Mouse (Mus musculus) neural tube, embryonic 15.5 days (tissue): ENCODE measurements around the gene Tjap1. TPM values are rescaled to one million over a fixed set of nuclear protein-coding genes. Genes with fewer than 3 reads are reported as not detected.

Source experiments
- ATAC-seq: fragments of 200-750 bp; cut with Nextera tagmentation; 2 replicates; pipeline ENCODE4 v1.8.0; 2017; ENCODE audit warnings: mild to moderate bottlenecking, moderate TSS enrichment, moderate library complexity; ENCODE audit not compliant: low FRiP score
- H3K27ac ChIP-seq: fragments of 300-500 bp; sonication (generic); replicated peaks from 2 replicates; pipeline ENCODE4 v1.5.1; 2015; ENCODE audit warnings: mild to moderate bottlenecking, inconsistent platforms
- H3K27me3 ChIP-seq: fragments of 300-500 bp; sonication (generic); replicated peaks from 2 replicates; pipeline ENCODE4 v1.6.1; 2015; ENCODE audit warnings: inconsistent platforms
- H3K36me3 ChIP-seq: fragments of 300-500 bp; sonication (generic); 2 replicates; pipeline ENCODE4 v1.6.1; 2015; ENCODE audit warnings: inconsistent platforms
- H3K4me1 ChIP-seq: fragments of 300-500 bp; sonication (generic); 2 replicates; pipeline ENCODE4 v1.6.1; 2015; ENCODE audit warnings: inconsistent platforms
- H3K4me2 ChIP-seq: fragments of 300-500 bp; sonication (generic); 2 replicates; pipeline ENCODE4 v1.6.1; 2015; ENCODE audit warnings: inconsistent platforms, mild to moderate bottlenecking, moderate library complexity
- H3K4me3 ChIP-seq: fragments of 300-500 bp; sonication (generic); replicated peaks from 2 replicates; pipeline ENCODE4 v1.5.1; 2015; ENCODE audit warnings: mild to moderate bottlenecking, inconsistent platforms
- H3K9ac ChIP-seq: fragments of 300-500 bp; sonication (generic); replicated peaks from 2 replicates; pipeline ENCODE4 v1.6.1; 2015; ENCODE audit warnings: mild to moderate bottlenecking, inconsistent platforms
- H3K9me3 ChIP-seq: fragments of 300-500 bp; sonication (generic); replicated peaks from 2 replicates; pipeline ENCODE4 v1.6.1; 2016; ENCODE audit warnings: inconsistent platforms
- WGBS: fragments of 180-500 bp; shearing (Covaris S2); methylation state at CpG from one replicate; pipeline ENCODE4 v1.1.7; 2015; ENCODE audit warnings: mixed read lengths; 5-methylcytosine and 5-hydroxymethylcytosine counted together
- polyA plus RNA-seq: library from polyadenylated mRNA; unstranded; fragments of >200 nt; fragmentation: Nextera tagmentation; extraction: Ambion mirVana; gene quantifications from 2 replicates; pipeline ENCODE4 v1.2.1, GENCODE M21; 2015

Tjap1 gene
- polyA plus RNA-seq, 1 experiment from 2014 or later, result 28.6 TPM

- Histone ChIP-seq H3K36me3 (peaks cover 40% of the 10 kb centered on the region), H3K9me3 (no peaks in the 10 kb centered on the region), H3K9ac (no peak overlapping the region), H3K4me1 (peaks cover 56% of the 10 kb centered on the region), H3K4me2 (no peak overlapping the region), H3K27me3 (no peaks in the 10 kb centered on the region), H3K27ac (no peak overlapping the region), H3K4me3 (no peak overlapping the region)
- no peak for ATAC-seq
- 89% methylated on average over 7 of the region's 7 CpGs for WGBS
Measured at GRCm38 (mm10) chr17:46251174-46251573, 31.7 kb downstream of the Tjap1 start.

- Histone ChIP-seq H3K27me3 (no peaks in the 10 kb centered on the region), H3K4me1 (peaks cover 40% of the 10 kb centered on the region), H3K9ac (peak overlapping the region; percentile 93), H3K27ac (peak overlapping the region; percentile 89), H3K36me3 (peaks cover 69% of the 10 kb centered on the region), H3K9me3 (no peaks in the 10 kb centered on the region), H3K4me2 (peak overlapping the region; percentile 89), H3K4me3 (peak overlapping the region; percentile 81)
- ATAC-seq, result peak; percentile 43
- 1% methylated on average over 37 of the region's 37 CpGs for WGBS
Measured at GRCm38 (mm10) chr17:46248189-46248522, 34.7 kb downstream of the Tjap1 start.

DNA sequence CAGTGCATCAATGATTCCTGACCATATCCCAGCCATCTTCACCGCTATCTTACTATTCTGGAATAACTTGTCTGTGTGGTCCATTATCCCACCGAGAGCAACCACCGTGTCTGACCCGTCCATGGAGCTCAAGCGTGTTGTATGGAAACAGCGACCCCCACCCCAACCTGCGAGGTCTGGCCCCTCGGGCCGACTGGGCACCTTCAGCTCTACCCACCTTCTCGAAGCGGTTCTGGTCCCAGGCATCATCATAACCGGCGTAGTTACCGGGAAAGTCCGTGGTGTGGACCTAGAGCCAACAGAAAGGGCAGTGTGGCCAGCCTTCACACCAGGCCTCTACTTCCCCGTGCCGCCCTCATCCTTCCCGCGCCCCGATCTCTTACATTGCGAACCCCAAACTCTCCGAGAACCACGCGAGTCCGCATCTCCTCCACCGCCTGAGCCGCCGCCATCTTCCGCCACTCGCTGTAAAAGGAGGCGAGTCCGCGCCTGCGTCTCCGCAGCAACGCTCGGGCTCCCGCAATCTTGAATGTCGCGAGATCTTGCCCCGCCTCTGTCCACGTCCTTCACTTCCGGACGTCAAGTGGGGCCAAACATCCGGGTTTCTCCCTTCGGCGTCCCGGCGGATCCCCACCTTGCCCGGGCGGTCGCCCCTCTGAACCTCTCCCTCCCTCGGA lies 35.2 kb downstream of the Tjap1 start, which contains the start of the genes Polr1c and Yipf3:
Polr1c (minus strand) TSS at position 543 of the 677 bp plus-strand sequence.
Yipf3 (plus strand) TSS at position 569 of the 677 bp plus-strand sequence.
- under 1% methylated on average over 53 of the region's 53 CpGs for WGBS
- peak; percentile 93 for ATAC-seq
- peaks cover 74% of the 10 kb centered on the region for H3K36me3 ChIP-seq
- H3K27me3 ChIP-seq, result no peaks in the 10 kb centered on the region
- peak within 1 kb of the TSS; percentile 89 for H3K4me2 ChIP-seq
- peak within 1 kb of the TSS; percentile 81 for H3K4me3 ChIP-seq
- H3K9ac ChIP-seq, result peak within 1 kb of the TSS; percentile 93
- peaks cover 37% of the 10 kb centered on the region for H3K4me1 ChIP-seq
- no peaks in the 10 kb centered on the region for H3K9me3 ChIP-seq
- peak within 1 kb of the TSS; percentile 89 for H3K27ac ChIP-seq

GRCm38 (mm10) chr17:46244579-46244978 lies 38.2 kb downstream of the Tjap1 start:
- Histone ChIP-seq H3K27ac (no peak overlapping the region), H3K27me3 (no peaks in the 10 kb centered on the region), H3K4me1 (peaks cover 29% of the 10 kb centered on the region), H3K4me2 (no peak overlapping the region), H3K4me3 (no peak overlapping the region), H3K9ac (no peak overlapping the region), H3K9me3 (no peaks in the 10 kb centered on the region), H3K36me3 (peaks cover 76% of the 10 kb centered on the region)
- 67% methylated on average over 10 of the region's 10 CpGs for WGBS
- no peak for ATAC-seq

GRCm38 (mm10) chr17:46243624-46244023 lies 39.2 kb downstream of the Tjap1 start:
- H3K9ac ChIP-seq, result no peak overlapping the region
- H3K4me2 ChIP-seq, result no peak overlapping the region
- peaks cover 79% of the 10 kb centered on the region for H3K36me3 ChIP-seq
- no peak overlapping the region for H3K4me3 ChIP-seq
- H3K27me3 ChIP-seq, result no peaks in the 10 kb centered on the region
- no peak overlapping the region for H3K27ac ChIP-seq
- H3K9me3 ChIP-seq, result no peaks in the 10 kb centered on the region
- WGBS, result 35% methylated on average over 2 of the region's 2 CpGs
- peaks cover 19% of the 10 kb centered on the region for H3K4me1 ChIP-seq
- ATAC-seq, result no peak

- Histone ChIP-seq H3K4me3 (no peak overlapping the region), H3K9ac (no peak overlapping the region), H3K4me2 (no peak overlapping the region), H3K9me3 (no peaks in the 10 kb centered on the region), H3K4me1 (peaks cover 17% of the 10 kb centered on the region), H3K36me3 (peaks cover 83% of the 10 kb centered on the region), H3K27me3 (no peaks in the 10 kb centered on the region), H3K27ac (no peak overlapping the region)
- no peak for ATAC-seq
- 87% methylated on average over 4 of the region's 4 CpGs for WGBS
Measured at GRCm38 (mm10) chr17:46242993-46243392, 39.8 kb downstream of the Tjap1 start.

- WGBS, result 92% methylated on average over 13 of the region's 13 CpGs
- Histone ChIP-seq H3K4me2 (no peak overlapping the region), H3K27ac (no peak overlapping the region), H3K4me1 (peaks cover 17% of the 10 kb centered on the region), H3K27me3 (no peaks in the 10 kb centered on the region), H3K36me3 (peaks cover 89% of the 10 kb centered on the region), H3K9ac (no peak overlapping the region), H3K9me3 (no peaks in the 10 kb centered on the region), H3K4me3 (no peak overlapping the region)
- ATAC-seq, result no peak
Measured at GRCm38 (mm10) chr17:46242274-46242673, 40.6 kb downstream of the Tjap1 start.

GRCm38 (mm10) chr17:46241471-46241870 lies 41.4 kb downstream of the Tjap1 start:
- Histone ChIP-seq H3K4me2 (no peak overlapping the region), H3K36me3 (peaks cover 94% of the 10 kb centered on the region), H3K9ac (no peak overlapping the region), H3K4me1 (peaks cover 10% of the 10 kb centered on the region), H3K27me3 (no peaks in the 10 kb centered on the region), H3K9me3 (no peaks in the 10 kb centered on the region), H3K4me3 (no peak overlapping the region), H3K27ac (no peak overlapping the region)
- WGBS, result 82% methylated on average over 11 of the region's 11 CpGs
- ATAC-seq, result no peak

DNA sequence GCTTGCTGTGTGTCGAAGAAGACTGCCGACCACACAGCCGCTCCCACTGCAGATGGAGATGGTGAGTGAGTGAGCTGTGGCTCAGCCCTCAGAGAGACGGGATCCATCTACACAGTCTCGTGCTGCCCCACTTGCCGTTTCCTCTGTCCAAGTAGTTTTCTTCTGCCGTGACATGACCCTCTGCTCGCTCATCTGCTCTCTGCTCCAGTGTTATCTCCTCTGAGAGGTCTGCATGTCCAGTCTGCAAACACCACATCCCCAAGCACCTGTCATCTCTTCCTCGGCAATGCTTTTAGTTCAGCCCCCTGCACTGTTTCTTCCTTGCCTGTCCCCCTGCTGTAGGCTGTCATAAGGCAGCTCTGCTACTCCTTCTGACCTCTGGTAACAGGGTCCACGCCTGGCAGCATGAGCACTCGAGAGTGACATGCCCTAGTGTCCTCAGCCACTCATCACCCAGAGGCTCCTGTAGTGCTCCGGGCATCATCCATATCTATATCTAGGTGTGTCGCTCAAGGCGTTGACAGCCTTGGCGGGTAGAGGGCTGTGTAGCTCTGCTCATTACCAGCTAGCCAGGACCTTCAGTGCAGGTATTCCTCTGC lies 43.2 kb downstream of the Tjap1 start:
- Histone ChIP-seq H3K36me3 (peaks cover 85% of the 10 kb centered on the region), H3K9ac (no peak overlapping the region), H3K27me3 (no peaks in the 10 kb centered on the region), H3K9me3 (no peaks in the 10 kb centered on the region), H3K4me3 (no peak overlapping the region), H3K27ac (no peak overlapping the region), H3K4me2 (no peak overlapping the region), H3K4me1 (0 out of 2 replicates have a peak, but pooled peaks cover 4% of the 10 kb centered on the region)
- no peak for ATAC-seq
- WGBS, result 94% methylated on average over 15 of the region's 15 CpGs

DNA sequence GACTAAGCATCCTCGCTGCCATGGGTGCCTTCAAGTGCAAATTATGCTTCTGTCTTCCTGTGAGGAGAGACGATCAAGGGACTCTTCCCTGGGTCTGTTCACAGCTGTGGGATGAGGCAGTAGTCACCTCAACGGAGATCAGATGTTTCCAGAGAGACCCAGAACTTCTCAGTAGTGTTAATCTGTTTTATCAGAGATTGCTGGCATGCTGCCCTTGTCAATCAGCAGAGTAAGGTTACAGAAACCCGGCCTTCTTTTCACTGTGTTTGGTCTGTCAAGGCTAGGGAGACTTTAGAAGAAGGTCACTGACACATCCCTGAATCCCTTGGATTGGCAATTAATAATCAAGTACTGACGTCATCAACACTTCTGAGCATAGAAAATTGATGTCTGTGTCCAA lies 45.3 kb downstream of the Tjap1 start:
- WGBS, result 82% methylated on average over 5 of the region's 5 CpGs

DNA sequence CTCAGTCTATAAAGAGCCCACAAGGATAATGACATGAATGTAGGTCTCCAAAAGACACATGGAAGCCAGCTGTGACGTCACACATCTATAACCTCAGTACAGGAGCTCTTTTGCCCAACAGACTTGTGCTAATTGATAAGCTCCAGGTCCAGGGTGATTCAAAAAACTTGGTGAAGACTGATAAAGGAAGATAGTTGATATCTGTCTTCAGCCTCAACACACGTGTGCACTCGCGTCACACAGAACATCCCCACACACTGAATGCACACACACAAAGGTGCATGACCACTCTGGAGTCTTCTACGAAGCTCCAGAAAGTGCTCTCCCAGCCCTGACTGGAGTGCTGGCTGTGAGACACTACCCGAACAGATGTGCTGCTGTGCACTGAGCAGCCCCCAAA lies 45.7 kb downstream of the Tjap1 start:
- Histone ChIP-seq H3K9me3 (no peaks in the 10 kb centered on the region), H3K36me3 (peaks cover 77% of the 10 kb centered on the region), H3K27me3 (no peaks in the 10 kb centered on the region), H3K9ac (no peak overlapping the region), H3K27ac (no peak overlapping the region), H3K4me1 (no peaks in the 10 kb centered on the region), H3K4me2 (no peak overlapping the region), H3K4me3 (no peak overlapping the region)
- no peak for ATAC-seq
- WGBS, result 91% methylated on average over 6 of the region's 6 CpGs

More for the DNA sequence above, 45.3 kb downstream of the Tjap1 start:
- Histone ChIP-seq H3K9me3 (no peaks in the 10 kb centered on the region), H3K4me3 (no peak overlapping the region), H3K9ac (no peak overlapping the region), H3K4me1 (no peaks in the 10 kb centered on the region), H3K4me2 (no peak overlapping the region), H3K36me3 (peaks cover 81% of the 10 kb centered on the region), H3K27ac (no peak overlapping the region), H3K27me3 (no peaks in the 10 kb centered on the region)
- no peak for ATAC-seq

GRCm38 (mm10) chr17:46236067-46236466 lies 46.8 kb downstream of the Tjap1 start:
- Histone ChIP-seq H3K27me3 (no peaks in the 10 kb centered on the region), H3K4me2 (no peak overlapping the region), H3K4me3 (no peak overlapping the region), H3K4me1 (no peaks in the 10 kb centered on the region), H3K27ac (no peak overlapping the region), H3K9me3 (no peaks in the 10 kb centered on the region), H3K36me3 (peaks cover 76% of the 10 kb centered on the region), H3K9ac (no peak overlapping the region)
- 86% methylated on average over 1 of the region's 1 CpGs for WGBS
- ATAC-seq, result no peak
